Mouse (Mus musculus) brain, adult 10 weeks (tissue): ENCODE data around the gene Dnali1. TPM values are rescaled to one million over a fixed set of nuclear protein-coding genes. Genes with fewer than 3 reads are reported as not detected.

Experiments used
- polyA plus RNA-seq: library from polyadenylated mRNA; stranded (reverse); fragments of 350-450 nt; fragmentation: Illumina TruSeq; extraction: RNeasy Lipid Tissue Mini Kit (QIAGEN cat#74804); gene quantifications from one replicate; pipeline ENCODE4 v1.2.3, GENCODE M21; 2015; ENCODE audit warnings: low read depth, low replicate concordance

The Dnali1 gene
- polyA plus RNA-seq: 2.8 TPM

DNA sequence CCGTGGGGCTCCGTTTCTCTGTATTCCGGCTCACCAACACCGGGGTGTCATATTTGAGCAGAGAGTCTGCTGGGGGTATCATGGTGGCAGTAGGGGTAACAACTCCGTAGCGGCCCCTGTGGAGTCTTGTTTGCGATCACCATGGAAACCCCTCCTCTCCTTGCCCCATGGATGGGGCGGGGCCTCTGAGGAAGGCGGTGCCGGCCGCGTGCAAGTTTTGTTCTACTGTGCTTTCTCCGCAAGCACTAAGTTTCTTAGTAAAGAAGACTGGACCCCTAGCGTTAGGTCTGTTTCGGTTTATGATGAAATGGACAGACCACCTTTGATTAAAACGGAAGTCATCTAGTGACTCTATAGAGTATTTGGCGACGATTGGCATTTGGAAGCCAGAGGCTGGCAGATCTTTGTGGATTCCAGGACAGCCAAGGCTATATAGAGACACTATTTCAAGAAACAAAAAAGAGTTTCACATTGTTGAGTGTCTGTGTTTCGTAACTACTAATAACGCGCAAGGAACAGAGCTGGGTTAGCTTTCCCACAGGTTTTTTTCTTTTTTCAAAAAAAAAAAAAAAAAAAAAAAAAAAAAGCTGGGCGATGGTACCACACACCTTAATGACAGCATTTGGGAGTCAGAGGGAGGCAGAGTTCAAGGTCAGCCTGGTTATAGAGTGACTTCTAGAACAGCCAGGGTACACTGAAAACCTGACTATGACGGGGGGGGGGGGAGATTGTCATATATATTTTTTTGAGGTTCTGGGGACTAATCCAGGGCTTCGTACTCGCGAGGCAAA is at the start of gene Dnali1:
TSS of gene Dnali1 (minus strand) at position 187 of the 791 bp plus-strand sequence.

DNA sequence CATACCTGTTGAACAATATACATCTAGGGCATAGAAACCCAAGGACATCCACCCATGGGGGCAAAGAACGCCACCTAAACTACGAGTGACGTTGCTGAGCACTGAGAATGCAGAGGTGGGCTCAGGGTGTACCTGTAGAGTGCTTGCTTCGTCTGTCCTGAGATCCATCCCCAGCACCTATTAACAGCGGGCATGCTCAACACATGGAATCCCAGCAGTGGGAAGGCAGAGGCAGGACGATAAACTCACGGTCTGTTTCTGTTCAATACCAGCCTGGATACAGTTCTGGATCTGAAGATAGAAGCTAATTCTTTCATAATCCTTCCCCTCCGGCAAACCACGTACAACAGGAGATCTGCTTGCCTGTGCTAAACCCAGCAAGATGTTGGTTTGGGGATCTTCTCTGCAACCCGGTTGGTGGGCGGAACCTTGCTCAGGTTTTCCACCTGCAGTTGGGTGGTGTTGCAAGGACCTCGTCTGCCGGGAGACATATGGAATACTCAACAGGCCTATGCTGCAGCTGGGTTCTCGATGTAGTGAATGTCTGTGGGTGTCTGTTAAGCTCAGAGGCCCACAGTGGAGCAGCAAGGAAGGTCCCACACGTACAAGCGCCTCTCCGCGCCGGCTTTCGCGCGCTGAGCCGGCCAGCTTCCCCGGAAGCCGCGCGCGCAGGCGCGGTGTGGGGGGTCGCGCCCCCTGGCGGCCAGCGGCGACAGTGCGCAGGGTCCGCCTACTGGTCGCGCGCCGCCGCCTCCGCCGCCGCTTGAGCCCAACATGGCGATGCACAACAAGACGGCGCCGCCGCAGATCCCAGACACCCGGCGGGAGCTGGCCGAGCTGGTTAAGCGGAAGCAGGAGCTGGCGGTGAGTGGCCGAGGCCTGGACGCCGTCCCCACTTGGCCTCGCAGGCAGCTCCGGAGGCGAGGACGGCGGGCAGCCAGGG is 19.2 kb upstream of the Dnali1 start, which contains the start of gene Meaf6:
TSS of gene Meaf6 (plus strand) at position 732 of the 943 bp plus-strand sequence.

DNA sequence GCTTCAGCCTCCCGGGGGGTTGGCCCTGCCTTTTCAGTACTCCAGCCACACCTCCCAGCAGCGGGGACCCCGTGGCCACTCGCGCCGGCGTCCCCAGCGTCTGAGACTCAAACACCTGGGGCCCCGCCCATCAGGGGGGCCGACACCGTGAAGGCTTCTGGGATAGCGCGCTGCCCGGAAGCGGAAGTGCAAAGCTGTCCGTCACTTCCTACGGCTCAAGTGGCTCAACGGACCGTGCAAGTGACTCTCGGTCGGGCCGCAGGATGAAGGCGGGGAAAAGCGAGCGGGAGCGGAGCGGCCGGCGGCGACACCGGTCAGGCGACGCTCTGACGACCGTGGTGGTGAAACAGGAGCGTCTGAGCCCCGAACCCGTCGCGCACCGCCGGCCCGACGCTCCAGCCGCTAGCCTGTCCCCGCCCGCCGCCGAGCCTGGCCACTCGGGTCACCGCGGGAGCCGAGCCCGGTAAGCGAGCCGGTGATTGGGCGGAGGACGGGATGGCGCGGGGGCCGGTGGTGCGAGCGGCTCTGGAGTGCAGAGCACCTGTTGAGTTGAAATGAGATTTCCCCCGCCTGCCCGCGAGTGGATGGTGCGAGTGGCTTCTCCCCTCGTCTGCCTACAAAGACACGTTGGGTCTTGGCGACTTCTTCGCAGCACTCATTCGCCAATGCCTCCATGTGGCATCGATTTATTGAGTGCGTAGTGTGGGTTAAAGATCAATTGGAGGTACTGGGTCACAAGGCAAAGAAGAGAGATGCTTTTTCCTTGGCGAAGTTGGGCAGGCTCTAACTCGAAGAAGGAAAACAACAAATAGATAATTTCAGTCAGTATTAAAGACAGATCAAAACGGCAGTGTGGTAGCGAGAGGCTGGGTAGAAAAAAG is 1.2 kb upstream of the Dnali1 start, which contains the start of gene Snip1:
TSS of gene Snip1 (plus strand) at position 183 of the 881 bp plus-strand sequence.

DNA sequence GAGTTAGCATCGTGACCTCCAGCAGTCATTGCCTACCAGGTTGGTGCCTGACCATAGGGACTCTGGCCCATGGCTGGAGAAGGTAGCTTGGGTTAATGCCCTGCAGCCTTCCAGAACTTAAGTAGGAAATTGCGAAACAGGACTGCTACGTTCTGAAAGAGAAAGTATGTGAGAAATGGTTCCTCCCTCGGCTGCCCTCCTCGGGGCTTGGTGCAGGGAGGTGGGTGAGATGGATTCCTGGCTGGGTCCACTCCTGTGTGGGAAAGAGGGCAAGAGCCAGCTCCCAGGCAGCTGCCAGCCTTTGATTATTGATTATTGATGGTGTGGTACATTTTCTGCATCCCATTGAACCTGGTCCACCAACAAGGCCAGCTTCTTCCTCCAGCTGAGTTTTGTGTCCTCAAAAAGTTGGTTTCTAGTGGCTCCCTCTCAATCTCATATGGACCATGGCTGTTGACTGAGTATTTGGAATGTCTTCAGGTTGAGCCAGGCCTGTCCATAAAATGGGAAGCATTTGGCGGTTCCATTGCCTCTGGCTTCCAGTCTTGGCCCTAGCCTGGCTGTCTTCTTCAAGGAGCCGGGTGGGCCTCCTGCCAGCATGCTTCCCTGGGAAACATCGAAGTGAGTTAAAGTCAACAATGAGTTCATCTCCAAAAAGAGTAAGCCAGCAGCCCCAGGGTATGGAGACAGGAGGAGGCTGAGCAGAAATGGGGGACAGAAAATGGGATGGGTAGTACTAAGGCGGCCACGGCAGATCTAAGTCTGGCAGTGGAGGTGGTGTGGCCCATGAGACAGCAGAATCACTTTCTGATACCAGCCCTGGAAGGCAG is 49.5 kb downstream of the Dnali1 start, which contains the start of gene Gnl2:
TSS of gene Gnl2 (plus strand) at position 780 of the 830 bp plus-strand sequence.

Other genes starting within 250 kb of the Dnali1 start
- gene Yrdc, start 215.0 kb downstream of the Dnali1 start, polyA plus RNA-seq: 49.4 TPM
- gene 1110065P20Rik, start 214.5 kb downstream of the Dnali1 start, polyA plus RNA-seq: 95.2 TPM
- gene Maneal, start 203.5 kb downstream of the Dnali1 start, polyA plus RNA-seq: 45.2 TPM
- 28.4 TPM for gene Epha10, start 184.8 kb downstream of the Dnali1 start, polyA plus RNA-seq
- 15.7 TPM for gene 9930104L06Rik, start 128.7 kb downstream of the Dnali1 start, polyA plus RNA-seq
- 2.3 TPM for gene Cdca8, start 126.4 kb downstream of the Dnali1 start, polyA plus RNA-seq
- gene Rspo1, start 79.3 kb downstream of the Dnali1 start, polyA plus RNA-seq: 15.6 TPM
- gene Gnl2, start 49.1 kb downstream of the Dnali1 start, polyA plus RNA-seq: 74.7 TPM
- 14.4 TPM for gene Snip1, start 969 bp upstream of the Dnali1 start, polyA plus RNA-seq
- 116 TPM for gene Meaf6, start 19.4 kb upstream of the Dnali1 start, polyA plus RNA-seq
- 1.1 TPM for gene Zc3h12a, start 62.1 kb upstream of the Dnali1 start, polyA plus RNA-seq